Comparison of ENCODE assay signal across 19 mouse cellular contexts in genomic region chr2:179694936-179695335, GRCm38 (mm10).
A peak's percentile ranks its signal among the peaks of the same experiment; 100 is the strongest.
DNase-seq lines count a peak whose midpoint lies in the region; ATAC-seq and TF ChIP-seq lines count a peak whose summit lies in the region.
"Had no signal": no experiment of that assay in that cellular context is flagged by ENCODE, and none has a peak within 500 bp of the region (broad histone marks: within the 10 kb centered on the region; RNA-seq: fewer than 3 reads in every experiment).

No protein-coding gene starts in this region.

- no peaks in the 10 kb centered on the region; the same call in 1 of the 2 replicates for H3K4me1 ChIP-seq in hindbrain, embryonic 11.5 days (replicated peaks; ENCODE audit: control insufficient read depth, insufficient read depth, low read length)
- H3K4me1 ChIP-seq in hindbrain, postnatal 0 days (ENCODE audit: insufficient read depth, low read length), result peaks cover 22% of the 10 kb centered on the region
- peaks cover 23% of the 10 kb centered on the region for H3K4me1 ChIP-seq in midbrain, embryonic 12.5 days
- H3K4me1 ChIP-seq in midbrain, embryonic 10.5 days, result peaks cover 42% of the 10 kb centered on the region
- peaks cover 49% of the 10 kb centered on the region for H3K4me1 ChIP-seq in neural tube, embryonic 13.5 days (replicated peaks)
- H3K4me1 ChIP-seq: heart, embryonic 15.5 days had no signal

- no peaks in the 10 kb centered on the region for H3K36me3 ChIP-seq in hindbrain, embryonic 11.5 days (ENCODE audit: control insufficient read depth, insufficient read depth, low read length)
- H3K36me3 ChIP-seq in hindbrain, postnatal 0 days (ENCODE audit: insufficient read depth, low read length), result no peaks in the 10 kb centered on the region
- H3K36me3 ChIP-seq in midbrain, embryonic 12.5 days, result no peaks in the 10 kb centered on the region
- H3K36me3 ChIP-seq in midbrain, embryonic 10.5 days, result no peaks in the 10 kb centered on the region
- no peaks in the 10 kb centered on the region for H3K36me3 ChIP-seq in neural tube, embryonic 13.5 days
- H3K36me3 ChIP-seq: embryonic facial prominence, embryonic 12.5 days; heart, embryonic 15.5 days; hindbrain, embryonic 15.5 days had no signal

- TF ChIP-seq CTCF in hindbrain, postnatal 0 days (IDR thresholded peaks at IDR 0.05; ENCODE audit: low read depth), result no peak

- H3K4me2 ChIP-seq in hindbrain, embryonic 11.5 days (replicated peaks; ENCODE audit: low read depth, low read length), result no peak overlapping the region
- no peak overlapping the region for H3K4me2 ChIP-seq in hindbrain, postnatal 0 days (ENCODE audit: low read depth, low read length)
- no peak overlapping the region for H3K4me2 ChIP-seq in midbrain, embryonic 12.5 days (replicated peaks)
- H3K4me2 ChIP-seq in neural tube, embryonic 13.5 days, result no peak overlapping the region
- H3K4me2 ChIP-seq: embryonic facial prominence, embryonic 12.5 days; forebrain, embryonic 13.5 days; heart, embryonic 11.5 days; heart, embryonic 15.5 days; hindbrain, embryonic 15.5 days had no signal

- no peaks in the 10 kb centered on the region for H3K9me3 ChIP-seq in hindbrain, embryonic 11.5 days (ENCODE audit: control insufficient read depth, low read length)
- H3K9me3 ChIP-seq in hindbrain, postnatal 0 days (ENCODE audit: low read length), result no peaks in the 10 kb centered on the region
- no peaks in the 10 kb centered on the region for H3K9me3 ChIP-seq in midbrain, embryonic 12.5 days
- H3K9me3 ChIP-seq in midbrain, embryonic 10.5 days (replicated peaks), result no peaks in the 10 kb centered on the region
- H3K9me3 ChIP-seq in neural tube, embryonic 13.5 days, result no peaks in the 10 kb centered on the region
- H3K9me3 ChIP-seq: embryonic facial prominence, embryonic 12.5 days; forebrain, embryonic 13.5 days; heart, embryonic 15.5 days; hindbrain, embryonic 15.5 days had no signal

- no peak overlapping the region for H3K4me3 ChIP-seq in hindbrain, embryonic 11.5 days (ENCODE audit: low read depth, low read length)
- no peak overlapping the region for H3K4me3 ChIP-seq in hindbrain, postnatal 0 days (ENCODE audit: low read length)
- H3K4me3 ChIP-seq in midbrain, embryonic 12.5 days, result no peak overlapping the region
- no peak overlapping the region for H3K4me3 ChIP-seq in midbrain, embryonic 10.5 days
- no peak overlapping the region for H3K4me3 ChIP-seq in neural tube, embryonic 13.5 days
- H3K4me3 ChIP-seq: embryonic facial prominence, embryonic 12.5 days; forebrain, embryonic 13.5 days; heart, adult 2 months; heart, embryonic 15.5 days; hindbrain, embryonic 15.5 days had no signal

- H3K27me3 ChIP-seq in hindbrain, embryonic 11.5 days (ENCODE audit: control insufficient read depth, insufficient read depth, low read length), result no peaks in the 10 kb centered on the region; the same call in 1 of the 2 replicates
- H3K27me3 ChIP-seq in hindbrain, postnatal 0 days (ENCODE audit: insufficient read depth, low read length), result no peaks in the 10 kb centered on the region
- peaks cover 16% of the 10 kb centered on the region; the same call in 1 of the 2 replicates for H3K27me3 ChIP-seq in midbrain, embryonic 12.5 days
- peaks cover 6% of the 10 kb centered on the region; the same call in 1 of the 2 replicates for H3K27me3 ChIP-seq in midbrain, embryonic 10.5 days (ENCODE audit: low read depth, poor library complexity, severe bottlenecking)
- no peaks in the 10 kb centered on the region; the same call in 1 of the 2 replicates for H3K27me3 ChIP-seq in neural tube, embryonic 13.5 days
- H3K27me3 ChIP-seq: embryonic facial prominence, embryonic 12.5 days; forebrain, embryonic 13.5 days; hindbrain, embryonic 15.5 days had no signal

- ATAC-seq in hindbrain, embryonic 11.5 days (ENCODE audit: low FRiP score), result peak; percentile 55
- ATAC-seq in hindbrain, postnatal 0 days, result no peak
- no peak for ATAC-seq in midbrain, embryonic 12.5 days (ENCODE audit: low FRiP score, low read depth)
- no peak; the same call in 1 of the 2 replicates for ATAC-seq in neural tube, embryonic 13.5 days (ENCODE audit: low read depth)
- ATAC-seq: forebrain, embryonic 13.5 days; forebrain, postnatal 0 days had no signal

- 0 out of 2 replicates have a peak overlapping the region, but pooled peaks have one; percentile 2 for H3K27ac ChIP-seq in hindbrain, embryonic 11.5 days (ENCODE audit: low read depth, low read length)
- H3K27ac ChIP-seq in hindbrain, postnatal 0 days, result no peak overlapping the region
- peak overlapping the region; percentile 60 for H3K27ac ChIP-seq in midbrain, embryonic 12.5 days (replicated peaks)
- no peak overlapping the region for H3K27ac ChIP-seq in midbrain, embryonic 10.5 days (replicated peaks)
- peak overlapping the region; percentile 69 for H3K27ac ChIP-seq in neural tube, embryonic 13.5 days (replicated peaks)
- H3K27ac ChIP-seq: embryonic facial prominence, embryonic 12.5 days; forebrain, embryonic 13.5 days; heart, adult 2 months; heart, embryonic 15.5 days; hindbrain, embryonic 15.5 days had no signal

- 56% methylated on average over 9 of the region's 9 CpGs for WGBS in hindbrain, embryonic 11.5 days
- 50% methylated on average over 9 of the region's 9 CpGs for WGBS in hindbrain, postnatal 0 days
- whole genome bisulfite sequencing in midbrain, embryonic 12.5 days, result 68% methylated on average over 9 of the region's 9 CpGs
- 83% methylated on average over 9 of the region's 9 CpGs for WGBS in midbrain, embryonic 10.5 days
- WGBS in neural tube, embryonic 13.5 days, result 36% methylated on average over 9 of the region's 9 CpGs

- no peak overlapping the region for H3K9ac ChIP-seq in hindbrain, embryonic 11.5 days (ENCODE audit: low read depth, low read length)
- H3K9ac ChIP-seq in hindbrain, postnatal 0 days (replicated peaks; ENCODE audit: low read length), result no peak overlapping the region
- no peak overlapping the region for H3K9ac ChIP-seq in midbrain, embryonic 12.5 days (replicated peaks)
- no peak overlapping the region for H3K9ac ChIP-seq in neural tube, embryonic 13.5 days
- H3K9ac ChIP-seq: embryonic facial prominence, embryonic 12.5 days; forebrain, embryonic 13.5 days; forebrain, postnatal 0 days; heart, embryonic 15.5 days; hindbrain, embryonic 15.5 days had no signal

- peak; percentile 30 for DNase-seq in hindbrain, embryonic 11.5 days (ENCODE audit: low spot score)
- DNase-seq in hindbrain, postnatal 0 days (ENCODE audit: low spot score), result no peak
- no peak for DNase-seq in midbrain, embryonic 10.5 days (ENCODE audit: low spot score)
- no peak for DNase-seq in neural tube, embryonic 10.5 days (ENCODE audit: extremely low spot score, low spot score)
- DNase-seq in liver, result no peak
- DNase-seq: adrenal gland, postnatal 10 days; cerebellum, adult 11-12 months; cerebellum, adult 9-10 months; forebrain, postnatal 0 days; gastrocnemius, postnatal 14 days; heart, adult 2 months; heart, postnatal 14 days had no signal

Comparison
In these comparisons a context has a peak if more than half of its experiments do, and no peak if none do; other contexts are left out.
1. H3K27ac ChIP-seq: peak in hindbrain, embryonic 11.5 days (single experiment), midbrain, embryonic 12.5 days (single experiment) and neural tube, embryonic 13.5 days (single experiment); none in hindbrain, postnatal 0 days (single experiment) and midbrain, embryonic 10.5 days (single experiment).